Mouse (Mus musculus): Measurements from ENCODE around the gene Slc38a9.

Slc38a9 gene

GRCm38 (mm10) chr13:112770528-112771328 is 110.2 kb downstream of the Slc38a9 start:
- DNase-seq (ENCODE audit: low read depth, low spot score), result no peak

GRCm38 (mm10) chr13:112771447-112772208 is 111.1 kb downstream of the Slc38a9 start:
- no peak for DNase-seq (ENCODE audit: low read depth, low spot score)

- no peak for DNase-seq (ENCODE audit: low read depth, low spot score)
Observed at GRCm38 (mm10) chr13:112772252-112772651, 111.7 kb downstream of the Slc38a9 start.

DNA sequence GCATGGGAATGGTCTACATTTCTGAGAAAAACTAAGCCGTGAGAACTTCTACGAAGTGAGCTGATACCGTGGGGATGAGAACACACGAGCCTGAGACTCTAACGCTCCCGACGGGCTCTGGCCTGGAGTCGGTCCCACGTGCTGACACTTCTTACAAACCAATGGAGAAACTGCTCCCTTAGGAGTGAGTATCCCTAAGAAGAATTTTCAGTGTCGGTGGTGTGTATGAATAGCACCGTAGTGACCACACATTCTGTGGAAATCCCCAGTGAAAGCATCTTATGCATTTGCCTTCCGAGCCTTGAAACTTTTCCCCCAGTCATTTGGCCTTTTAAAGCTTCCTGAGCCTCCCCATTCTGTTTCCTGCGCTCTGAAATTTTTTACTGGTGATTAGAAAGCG is 112.3 kb downstream of the Slc38a9 start:
- DNase-seq (ENCODE audit: low read depth, low spot score), result no peak

- no peak for DNase-seq (ENCODE audit: low read depth, low spot score)
Observed at GRCm38 (mm10) chr13:112773991-112774675, 113.6 kb downstream of the Slc38a9 start.

GRCm38 (mm10) chr13:112775856-112776255 is 115.3 kb downstream of the Slc38a9 start:
- no peak for DNase-seq (ENCODE audit: low read depth, low spot score)

GRCm38 (mm10) chr13:112778407-112778806 is 117.9 kb downstream of the Slc38a9 start:
- no peak for DNase-seq (ENCODE audit: low read depth, low spot score)

GRCm38 (mm10) chr13:112785305-112785704 is 124.8 kb downstream of the Slc38a9 start:
- no peak for DNase-seq (ENCODE audit: low read depth, low spot score)

DNA sequence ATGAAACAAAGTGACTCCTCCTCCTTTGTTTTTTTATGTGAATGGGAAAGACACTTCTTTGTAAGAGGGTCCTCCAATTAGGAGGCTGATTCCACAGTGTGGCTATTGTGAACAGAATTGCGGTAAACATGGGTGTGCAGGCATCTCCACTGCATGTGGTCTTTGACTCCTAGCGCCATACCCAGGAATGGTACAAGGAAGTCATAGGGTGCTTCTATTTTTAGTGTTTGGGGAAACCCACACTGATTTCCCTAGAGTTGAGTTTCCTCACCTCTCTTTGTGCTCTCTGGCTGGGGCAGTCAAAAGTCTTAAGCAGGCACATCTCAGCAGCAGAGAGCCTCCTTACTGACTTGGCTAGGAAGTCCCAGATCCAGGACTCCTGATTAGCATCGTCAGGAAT is 125.6 kb downstream of the Slc38a9 start:
- no peak for DNase-seq (ENCODE audit: low read depth, low spot score)

DNA sequence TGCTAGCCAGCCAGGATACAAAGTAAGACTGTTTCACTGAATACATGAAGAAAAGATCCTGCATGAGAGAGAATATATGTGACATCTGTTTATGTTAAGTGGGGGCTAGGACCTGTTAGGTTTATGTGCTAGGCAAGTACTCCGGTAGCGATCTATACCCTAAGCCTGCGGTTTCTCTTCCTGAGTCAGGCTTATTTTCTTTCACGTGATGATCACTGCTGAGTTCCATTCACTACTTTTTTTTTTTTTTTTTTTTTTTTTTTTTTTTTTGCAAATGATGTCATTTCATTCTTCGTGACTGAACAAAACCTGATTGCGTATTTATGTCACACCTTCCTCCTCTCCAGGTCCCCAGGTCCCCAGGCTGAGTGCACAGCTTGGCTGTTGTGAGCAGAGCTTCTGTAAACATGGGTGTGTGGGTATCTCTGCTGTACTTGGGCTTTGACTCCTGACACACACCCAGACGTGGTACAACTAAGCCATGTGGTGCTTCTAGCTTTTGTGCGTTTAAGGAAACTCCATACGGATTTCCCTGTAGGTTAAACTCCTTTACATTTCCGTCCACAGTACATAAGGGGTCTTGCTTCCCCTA is 126.5 kb downstream of the Slc38a9 start:
- DNase-seq (ENCODE audit: low read depth, low spot score), result no peak
